In the genomic region with DNA sequence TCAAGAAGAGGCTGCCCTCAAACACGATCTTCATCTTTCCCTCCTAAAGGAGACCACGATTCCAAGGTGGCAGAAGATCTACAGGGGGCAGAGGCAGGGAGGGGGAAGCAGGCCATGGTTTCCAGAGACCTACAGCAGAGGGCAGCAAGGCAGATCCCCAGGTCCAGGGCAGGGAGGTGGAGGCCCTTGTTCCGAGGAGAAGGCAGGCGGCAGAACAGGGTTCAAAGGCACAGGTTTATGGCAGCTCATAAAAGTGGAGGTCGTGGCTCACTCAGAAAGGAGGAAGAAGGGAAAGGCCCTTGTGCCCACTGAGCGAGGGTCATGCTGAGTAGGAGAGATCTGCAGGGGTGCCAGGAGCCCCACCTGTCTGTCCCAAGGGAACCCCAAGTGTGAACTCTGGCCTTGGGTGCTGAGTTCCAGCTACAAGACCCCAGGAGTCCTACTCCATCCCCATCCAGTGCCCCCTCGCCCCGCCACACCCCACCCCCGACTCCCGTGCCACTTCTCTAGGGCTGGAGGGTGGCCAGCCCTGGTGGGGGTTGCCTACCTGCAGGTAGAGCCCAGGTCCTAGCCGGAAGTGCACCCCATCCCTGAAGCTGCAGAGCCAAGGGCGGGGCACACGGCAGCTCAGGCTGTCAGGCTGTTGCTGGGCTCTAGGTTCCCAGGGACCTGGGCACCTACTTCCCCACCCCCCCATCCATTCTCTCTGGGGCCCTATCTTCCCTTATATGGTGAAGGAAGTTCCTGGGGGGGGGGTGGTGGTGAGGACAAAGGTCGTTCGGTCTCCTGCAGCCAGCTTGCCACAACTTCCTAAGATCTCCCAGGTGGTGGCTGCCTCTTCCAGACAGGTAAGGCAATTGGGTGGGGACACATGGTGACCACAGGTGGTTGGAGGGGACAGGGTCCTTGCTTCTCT, we compare ENCODE assay signal across 19 mouse cellular contexts. TPM values are rescaled to one million over a fixed set of nuclear protein-coding genes. Genes with fewer than 3 reads are reported as not detected.
DNase-seq lines count a peak whose midpoint lies in the region; ATAC-seq and TF ChIP-seq lines count a peak whose summit lies in the region.
"Had no signal": no experiment of that assay in that cellular context is flagged by ENCODE, and none has a peak within 500 bp of the region (broad histone marks: within the 10 kb centered on the region; RNA-seq: fewer than 3 reads in every experiment).

Gene Vil1 (plus strand): TSS at position 788 of the 916 bp plus-strand sequence.

- peak; percentile 42; the same call in 1 of the 2 replicates for ATAC-seq in heart, embryonic 11.5 days (replicated peaks; ENCODE audit: insufficient number of reproducible peaks, low FRiP score, low TSS enrichment)
- ATAC-seq in stomach, postnatal 0 days (ENCODE audit: low FRiP score, low TSS enrichment) = peak; percentile 66
- no peak for ATAC-seq in hindbrain, embryonic 14.5 days (ENCODE audit: low FRiP score)
- ATAC-seq in inflammation-experienced regulatory T-cells, adult 6 months = no peak
- ATAC-seq: liver, postnatal 0 days had no signal

- WGBS in heart, embryonic 11.5 days (ENCODE audit: insufficient replicate concordance) = 44% methylated on average over 15 of the region's 15 CpGs
- WGBS in large intestine, adult 2 months = 19% methylated on average over 15 of the region's 15 CpGs
- WGBS in stomach, postnatal 0 days = 40% methylated on average over 15 of the region's 15 CpGs
- 65% methylated on average over 15 of the region's 15 CpGs for WGBS in hindbrain, embryonic 14.5 days

- no peak within 1 kb of the TSS for H3K4me2 ChIP-seq in heart, embryonic 11.5 days
- H3K4me2 ChIP-seq in stomach, postnatal 0 days (replicated peaks; ENCODE audit: low read depth) = peak within 1 kb of the TSS; percentile 14
- H3K4me2 ChIP-seq in hindbrain, embryonic 14.5 days (replicated peaks) = no peak within 1 kb of the TSS
- H3K4me2 ChIP-seq: embryonic facial prominence, embryonic 13.5 days had no signal

- no peaks in the 10 kb centered on the region for H3K36me3 ChIP-seq in heart, embryonic 11.5 days (ENCODE audit: control insufficient read depth, insufficient read depth, low read length)
- no peaks in the 10 kb centered on the region for H3K36me3 ChIP-seq in stomach, postnatal 0 days (ENCODE audit: control insufficient read depth, insufficient read depth, low read length)
- H3K36me3 ChIP-seq in hindbrain, embryonic 14.5 days (replicated peaks; ENCODE audit: control insufficient read depth, insufficient read depth) = no peaks in the 10 kb centered on the region
- H3K36me3 ChIP-seq: embryonic facial prominence, embryonic 13.5 days had no signal

- no peaks in the 10 kb centered on the region for H3K4me1 ChIP-seq in heart, embryonic 11.5 days (ENCODE audit: control insufficient read depth, insufficient read depth, low read length)
- H3K4me1 ChIP-seq in stomach, postnatal 0 days (replicated peaks; ENCODE audit: control insufficient read depth, insufficient read depth) = no peaks in the 10 kb centered on the region
- H3K4me1 ChIP-seq in hindbrain, embryonic 14.5 days (replicated peaks; ENCODE audit: control insufficient read depth, insufficient read depth, low read length) = no peaks in the 10 kb centered on the region

- TF ChIP-seq EP300 in stomach, postnatal 0 days (optimal IDR thresholded peaks at IDR 0.05) = no peak

- no peaks in the 10 kb centered on the region for H3K9me3 ChIP-seq in heart, embryonic 11.5 days (replicated peaks; ENCODE audit: control insufficient read depth, low read length)
- no peaks in the 10 kb centered on the region for H3K9me3 ChIP-seq in stomach, postnatal 0 days (ENCODE audit: control insufficient read depth, low read length)
- H3K9me3 ChIP-seq in hindbrain, embryonic 14.5 days (ENCODE audit: control insufficient read depth, low read length) = no peaks in the 10 kb centered on the region
- H3K9me3 ChIP-seq: embryonic facial prominence, embryonic 13.5 days had no signal

- no peak within 1 kb of the TSS for H3K9ac ChIP-seq in heart, embryonic 11.5 days (ENCODE audit: low read depth, low read length)
- H3K9ac ChIP-seq in stomach, postnatal 0 days (ENCODE audit: low read length) = peak within 1 kb of the TSS; percentile 18; the same call in 1 of the 2 replicates
- H3K9ac ChIP-seq in hindbrain, embryonic 14.5 days = no peak within 1 kb of the TSS
- H3K9ac ChIP-seq: embryonic facial prominence, embryonic 13.5 days; liver, postnatal 0 days had no signal

- no peak for DNase-seq in heart, postnatal 4 days
- DNase-seq in kidney, adult 8-10 months = peak; percentile 47 to 57
- DNase-seq in large intestine, adult 2 months (ENCODE audit: low read depth, low spot score) = no peak
- DNase-seq in stomach, postnatal 0 days (ENCODE audit: low spot score) = peak; percentile 59
- no peak for DNase-seq in hindbrain, embryonic 14.5 days (ENCODE audit: low spot score)
- no peak for DNase-seq in gastrocnemius, postnatal 25 days
- DNase-seq: adrenal gland, postnatal 10 days; cerebellum, postnatal 14 days; heart, adult 18-20 months; heart, postnatal 14 days; layer of hippocampus, postnatal 36 days; left cerebral cortex, postnatal 4 days; liver, postnatal 0 days; spleen, adult 18-20 months; thymus, adult 2 months had no signal

- no peaks in the 10 kb centered on the region for H3K27me3 ChIP-seq in heart, embryonic 11.5 days (ENCODE audit: control insufficient read depth, insufficient read depth, low read length)
- no peaks in the 10 kb centered on the region for H3K27me3 ChIP-seq in stomach, postnatal 0 days (ENCODE audit: control insufficient read depth, insufficient read depth, low read length)
- H3K27me3 ChIP-seq in hindbrain, embryonic 14.5 days (ENCODE audit: control insufficient read depth, insufficient read depth, low read length) = no peaks in the 10 kb centered on the region
- H3K27me3 ChIP-seq: embryonic facial prominence, embryonic 13.5 days had no signal

- H3K4me3 ChIP-seq in heart, embryonic 11.5 days (ENCODE audit: low read depth, low read length) = no peak within 1 kb of the TSS
- H3K4me3 ChIP-seq in stomach, postnatal 0 days (ENCODE audit: low read depth, low read length) = no peak within 1 kb of the TSS
- H3K4me3 ChIP-seq in hindbrain, embryonic 14.5 days (replicated peaks; ENCODE audit: low read length) = no peak within 1 kb of the TSS
- H3K4me3 ChIP-seq: embryonic facial prominence, embryonic 13.5 days had no signal

- TF ChIP-seq CTCF in stomach, postnatal 0 days (IDR thresholded peaks at IDR 0.05; ENCODE audit: low read depth) = no peak

- no peak within 1 kb of the TSS for H3K27ac ChIP-seq in heart, embryonic 11.5 days (ENCODE audit: low read depth, low read length)
- peak within 1 kb of the TSS; percentile 49 for H3K27ac ChIP-seq in stomach, postnatal 0 days (replicated peaks)
- no peak within 1 kb of the TSS for H3K27ac ChIP-seq in hindbrain, embryonic 14.5 days
- H3K27ac ChIP-seq: embryonic facial prominence, embryonic 13.5 days; macrophage had no signal

RNA-seq across cellular contexts. Expression of gene Vil1, which starts in this region (rescaled TPM):
- 0.23 and 0.45 TPM in 2 replicates for polyA plus RNA-seq in heart, embryonic 11.5 days (2014; fragmentation: Nextera tagmentation; extraction: Ambion mirVana)
- total RNA-seq in heart, postnatal 4 days (2021) = 1 to 10 TPM; 1.4 to 2.1 TPM
- 464 and 1,049 TPM in 2 replicates for polyA plus RNA-seq in large intestine, adult 2 months (2012; rRNA removed)
- polyA plus RNA-seq in stomach, postnatal 0 days (2015; fragmentation: Nextera tagmentation; extraction: Ambion mirVana) = 11.1 and 12.8 TPM in 2 replicates
- 0.16 and 0.34 TPM in 2 replicates for polyA plus RNA-seq in hindbrain, embryonic 14.5 days (2014; fragmentation: Nextera tagmentation; extraction: Ambion mirVana)
- polyA plus RNA-seq in inflammation-experienced regulatory T-cells, adult 6 months (2017; shearing (Covaris generic)) = under 1 TPM in 2 of 3 experiments, not detected in 1; 0.26 to 0.41 TPM
- under 1 TPM in 1 of 2 experiments, not detected in 1; 0.13 TPM for total RNA-seq in gastrocnemius, postnatal 25 days (2021)

Comparison
In these comparisons a context has a peak if more than half of its experiments do, and no peak if none do; other contexts are left out.
1. RNA of gene Vil1 (polyA plus RNA-seq): 464 to 1,049 TPM in large intestine, adult 2 months; 11.1 to 12.8 TPM in stomach, postnatal 0 days, 0.26 to 0.41 TPM in inflammation-experienced regulatory T-cells, adult 6 months, 0.23 to 0.45 TPM in heart, embryonic 11.5 days and 0.16 to 0.34 TPM in hindbrain, embryonic 14.5 days; every median in the first group is over 10 times any median in the second.
2. Peak in ATAC-seq in heart, embryonic 11.5 days; RNA of the gene not detected or under 1 TPM.
3. DNase-seq: peak in kidney, adult 8-10 months (2 of 2) and stomach, postnatal 0 days (single experiment); none in heart, postnatal 4 days (single experiment), large intestine, adult 2 months (single experiment), hindbrain, embryonic 14.5 days (single experiment) and gastrocnemius, postnatal 25 days (single experiment).